Mouse (Mus musculus) forebrain, embryonic 15.5 days (tissue): ENCODE measurements at regions not wholly inside any gene's neighbourhood (a gene's known extent, or its start where the extent isn't known, plus 50 kb on each side); places are given as distances from the start of the nearest gene placed in this dataset.

Experiments
- ATAC-seq: fragments of 200-750 bp; cut with Nextera tagmentation; replicated peaks from 2 replicates; pipeline ENCODE4 v1.8.0; 2017; ENCODE audit warnings: mild to moderate bottlenecking, moderate TSS enrichment, moderate library complexity
- H3K27ac ChIP-seq: fragments of 300-500 bp; sonication (generic); replicated peaks from 2 replicates; pipeline ENCODE4 v1.5.1; 2015; ENCODE audit warnings: mild to moderate bottlenecking, inconsistent platforms
- H3K27me3 ChIP-seq: fragments of 300-500 bp; sonication (generic); 2 replicates; pipeline ENCODE4 v1.6.1; 2015; ENCODE audit warnings: inconsistent platforms
- H3K36me3 ChIP-seq: fragments of 300-500 bp; sonication (generic); 2 replicates; pipeline ENCODE4 v1.6.1; 2015; ENCODE audit warnings: mild to moderate bottlenecking, inconsistent platforms
- H3K4me1 ChIP-seq: fragments of 300-500 bp; sonication (generic); 2 replicates; pipeline ENCODE4 v1.6.1; 2015; ENCODE audit warnings: inconsistent platforms
- H3K4me2 ChIP-seq: fragments of 300-500 bp; sonication (generic); replicated peaks from 2 replicates; pipeline ENCODE4 v1.6.1; 2015; ENCODE audit warnings: mild to moderate bottlenecking, inconsistent platforms
- H3K4me3 ChIP-seq: fragments of 300-500 bp; sonication (generic); 2 replicates; pipeline ENCODE4 v1.5.1; 2015; ENCODE audit warnings: mild to moderate bottlenecking, inconsistent platforms
- H3K9ac ChIP-seq: fragments of 300-500 bp; sonication (generic); replicated peaks from 2 replicates; pipeline ENCODE4 v1.6.1; 2015; ENCODE audit warnings: mild to moderate bottlenecking, inconsistent platforms
- H3K9me3 ChIP-seq: fragments of 300-500 bp; sonication (generic); 2 replicates; pipeline ENCODE4 v1.6.1; 2016; ENCODE audit warnings: inconsistent platforms
- WGBS: fragments of 180-500 bp; shearing (Covaris S2); methylation state at CpG from one replicate; pipeline ENCODE4 v1.1.7; 2015; ENCODE audit warnings: mixed read lengths; 5-methylcytosine and 5-hydroxymethylcytosine counted together

- no peak overlapping the region for H3K4me3 ChIP-seq
- no peaks in the 10 kb centered on the region for H3K9me3 ChIP-seq
- H3K4me1 ChIP-seq, result no peaks in the 10 kb centered on the region
- no peak overlapping the region for H3K27ac ChIP-seq
- no peaks in the 10 kb centered on the region for H3K36me3 ChIP-seq
- no peak for ATAC-seq
- no peak overlapping the region for H3K4me2 ChIP-seq
- H3K27me3 ChIP-seq, result no peaks in the 10 kb centered on the region
- WGBS, result 84% methylated on average over 2 of the region's 2 CpGs
- no peak overlapping the region for H3K9ac ChIP-seq
Measured at GRCm38 (mm10) chr4:93225105-93225504, 110.2 kb downstream of the Tusc1 start.

- H3K27ac ChIP-seq, result no peak overlapping the region
- no peak overlapping the region for H3K9ac ChIP-seq
- H3K4me2 ChIP-seq, result no peak overlapping the region
- WGBS, result 44% methylated on average over 4 of the region's 4 CpGs
- no peaks in the 10 kb centered on the region for H3K9me3 ChIP-seq
- H3K4me1 ChIP-seq, result no peaks in the 10 kb centered on the region
- no peak overlapping the region for H3K4me3 ChIP-seq
- no peaks in the 10 kb centered on the region for H3K36me3 ChIP-seq
- ATAC-seq, result 0 out of 2 replicates have a peak, but pooled peaks have one; percentile 51
- H3K27me3 ChIP-seq, result no peaks in the 10 kb centered on the region
Measured at GRCm38 (mm10) chr4:93220747-93221146, 114.6 kb downstream of the Tusc1 start.

- no peaks in the 10 kb centered on the region for H3K4me1 ChIP-seq
- H3K4me2 ChIP-seq, result no peak overlapping the region
- no peak overlapping the region for H3K27ac ChIP-seq
- no peaks in the 10 kb centered on the region for H3K9me3 ChIP-seq
- H3K27me3 ChIP-seq, result no peaks in the 10 kb centered on the region
- ATAC-seq, result no peak
- H3K36me3 ChIP-seq, result no peaks in the 10 kb centered on the region
- WGBS, result 92% methylated on average over 2 of the region's 2 CpGs
- no peak overlapping the region for H3K4me3 ChIP-seq
- H3K9ac ChIP-seq, result no peak overlapping the region
Measured at GRCm38 (mm10) chr4:93208399-93208798, 126.9 kb downstream of the Tusc1 start.

- no peak overlapping the region for H3K27ac ChIP-seq
- H3K36me3 ChIP-seq, result no peaks in the 10 kb centered on the region
- no peaks in the 10 kb centered on the region for H3K9me3 ChIP-seq
- H3K4me3 ChIP-seq, result no peak overlapping the region
- H3K4me1 ChIP-seq, result no peaks in the 10 kb centered on the region
- H3K27me3 ChIP-seq, result no peaks in the 10 kb centered on the region
- 79% methylated on average over 2 of the region's 2 CpGs for WGBS
- no peak overlapping the region for H3K9ac ChIP-seq
- H3K4me2 ChIP-seq, result no peak overlapping the region
- no peak for ATAC-seq
Measured at GRCm38 (mm10) chr4:93199811-93200210, 135.5 kb downstream of the Tusc1 start.

GRCm38 (mm10) chr4:93184332-93184731, 151.0 kb downstream of the Tusc1 start:
- no peak overlapping the region for H3K4me2 ChIP-seq
- H3K9ac ChIP-seq, result no peak overlapping the region
- no peak for ATAC-seq
- no peaks in the 10 kb centered on the region for H3K9me3 ChIP-seq
- H3K36me3 ChIP-seq, result no peaks in the 10 kb centered on the region
- H3K27me3 ChIP-seq, result no peaks in the 10 kb centered on the region
- no peak overlapping the region for H3K27ac ChIP-seq
- 20% methylated on average over 3 of the region's 3 CpGs for WGBS
- no peak overlapping the region for H3K4me3 ChIP-seq
- no peaks in the 10 kb centered on the region for H3K4me1 ChIP-seq
